Mouse (Mus musculus) kidney, postnatal 25 days (tissue): ENCODE data around the gene Stx17.

Source experiments
- DNase-seq, 2 experiments: peaks; one replicate each; pipeline ENCODE4 v3.0.0; 2021; ENCODE audit warnings: mixed read lengths in 2 of 2

Gene Stx17

DNA sequence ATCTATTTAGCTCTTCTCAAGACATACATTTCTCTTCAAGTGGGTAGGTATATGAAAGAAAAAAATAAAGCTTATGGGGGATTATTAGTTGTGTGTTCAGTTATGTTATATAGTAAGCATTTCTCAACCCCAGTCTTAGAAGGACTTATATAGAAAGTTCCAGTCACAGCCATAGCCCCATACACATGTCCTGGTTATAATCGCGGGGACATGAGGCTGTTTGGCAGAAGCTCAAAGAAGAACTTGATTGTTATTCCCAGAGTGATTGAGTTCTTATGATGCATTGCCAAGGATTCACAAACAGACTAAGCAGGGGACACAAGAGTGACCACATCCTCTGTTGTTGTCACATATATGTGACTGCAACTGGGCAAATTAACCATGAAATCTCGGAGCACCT lies 51.0 kb downstream of the Stx17 start:
- no peak for DNase-seq

DNA sequence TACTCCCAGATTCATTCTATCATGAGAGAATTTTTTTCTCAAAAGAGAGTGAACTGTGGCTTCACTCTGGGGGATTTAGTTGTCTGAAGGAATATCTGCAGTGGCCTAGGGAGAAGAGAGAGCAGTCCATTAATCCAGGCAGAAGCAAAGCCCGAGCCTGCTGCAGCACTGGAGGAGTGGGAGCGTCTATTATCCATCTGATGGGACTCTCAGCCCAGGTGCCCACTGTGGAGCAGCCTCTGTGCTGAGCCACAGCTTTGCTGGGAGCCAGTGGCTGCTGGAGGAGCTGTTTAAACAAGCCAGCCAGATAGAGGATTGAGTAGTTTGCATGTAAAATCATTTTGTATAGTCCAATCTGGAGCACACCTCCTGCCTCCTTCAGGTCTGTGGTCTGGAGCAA lies 56.2 kb downstream of the Stx17 start:
- no peak for DNase-seq

DNA sequence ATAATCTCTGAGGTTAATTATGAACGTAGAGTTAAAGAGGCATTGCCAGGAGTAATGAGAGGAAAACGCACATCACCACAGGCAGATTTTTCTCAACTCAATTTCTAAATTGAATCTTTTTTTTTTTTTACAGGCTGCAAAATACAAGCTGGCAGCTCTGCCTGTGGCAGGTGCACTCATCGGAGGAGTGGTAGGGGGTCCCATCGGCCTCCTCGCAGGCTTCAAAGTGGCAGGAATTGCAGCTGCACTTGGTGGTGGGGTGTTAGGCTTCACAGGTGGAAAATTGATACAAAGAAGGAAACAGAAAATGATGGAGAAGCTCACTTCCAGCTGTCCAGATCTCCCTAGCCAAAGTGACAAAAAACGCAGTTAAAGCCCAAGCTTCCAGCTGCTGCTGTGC lies 56.7 kb downstream of the Stx17 start:
- no peak for DNase-seq

DNA sequence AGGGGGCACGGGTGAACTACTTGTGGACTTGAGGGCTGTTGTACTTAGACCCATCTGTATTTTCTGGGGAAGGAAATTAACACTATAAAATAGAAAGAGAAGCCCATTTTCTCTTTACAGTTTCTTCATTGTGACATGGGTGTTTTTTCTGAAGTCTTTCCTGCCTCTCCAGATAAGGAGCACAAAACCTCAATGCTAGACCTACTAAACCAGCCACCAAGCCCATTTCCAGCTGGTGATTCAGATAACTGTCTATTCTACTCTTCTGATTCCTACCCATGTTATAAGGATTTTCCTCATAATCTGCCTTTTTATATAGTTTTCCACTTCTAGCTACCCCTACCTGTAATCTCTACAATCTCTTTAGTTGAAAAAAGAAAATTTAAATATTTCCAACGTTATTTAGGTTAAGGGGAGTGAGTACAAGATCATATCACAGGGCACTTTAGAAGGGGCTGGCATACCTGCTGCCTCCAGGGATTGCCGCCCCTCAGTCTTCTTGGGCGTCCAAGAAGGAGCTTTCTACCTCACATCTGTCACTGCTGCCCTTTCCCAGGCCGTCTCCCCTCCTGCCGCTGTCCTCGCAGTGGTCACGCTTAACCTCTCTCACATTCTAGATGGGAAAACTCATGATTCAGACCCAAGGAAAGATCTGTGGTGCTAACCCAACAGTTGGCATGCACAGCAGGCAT lies 57.5 kb downstream of the Stx17 start:
- DNase-seq = no peak

DNA sequence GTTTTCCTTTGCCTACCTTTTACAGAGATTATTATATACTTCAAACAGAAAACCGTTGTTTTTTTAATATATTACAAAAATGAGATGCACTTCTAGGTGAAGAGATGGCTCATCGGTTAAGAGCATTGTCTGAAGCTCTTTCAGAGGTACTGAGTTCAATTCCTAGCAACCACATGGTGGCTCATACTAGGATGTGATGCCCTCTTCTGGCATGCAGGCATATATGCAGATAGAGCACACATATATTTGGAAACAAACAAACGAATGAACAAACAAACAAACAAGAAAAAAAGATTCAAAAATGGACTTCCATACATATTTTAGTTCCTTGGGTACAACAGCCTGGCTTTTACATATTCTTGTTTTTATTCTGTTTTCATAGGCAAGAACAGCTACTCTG lies 73.2 kb downstream of the Stx17 start:
- no peak for DNase-seq

DNA sequence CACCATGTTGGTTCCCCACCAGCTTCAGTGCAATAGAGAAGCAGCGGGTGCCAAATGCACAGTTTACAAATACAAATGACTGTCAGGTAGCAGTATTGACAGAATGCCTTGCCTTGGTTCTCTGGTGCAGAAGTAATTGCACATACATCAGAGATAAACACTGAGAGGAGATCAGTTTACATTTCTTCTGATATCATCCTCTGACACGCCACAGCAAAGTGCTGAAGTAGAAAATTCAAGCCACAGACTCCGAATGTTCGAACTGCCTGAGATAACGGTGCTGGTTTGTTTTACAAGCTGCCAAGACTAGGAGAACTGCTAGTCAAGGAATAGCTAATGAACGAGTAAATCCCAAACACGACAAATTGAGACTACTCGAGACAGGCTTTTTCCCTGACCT lies 73.7 kb downstream of the Stx17 start:
- DNase-seq = no peak

DNA sequence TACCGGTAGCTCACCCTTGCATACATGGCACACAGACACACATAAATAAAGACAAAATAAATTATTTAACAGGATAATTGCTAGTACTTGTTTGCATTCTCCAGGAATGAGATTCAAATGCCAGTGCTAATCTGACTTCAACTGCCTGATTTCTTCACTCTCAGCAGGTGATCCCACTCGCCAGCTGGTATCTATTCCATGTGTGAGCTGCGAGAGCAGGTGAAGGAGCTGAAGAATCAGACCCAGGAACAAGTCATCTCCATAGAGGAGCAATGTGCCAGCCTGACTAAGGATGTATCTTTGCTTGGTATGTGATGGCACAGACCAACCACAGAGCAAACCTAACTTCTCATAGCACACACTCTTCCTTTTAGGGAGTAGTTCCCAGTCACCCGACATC lies 78.8 kb downstream of the Stx17 start:
- DNase-seq = no peak

DNA sequence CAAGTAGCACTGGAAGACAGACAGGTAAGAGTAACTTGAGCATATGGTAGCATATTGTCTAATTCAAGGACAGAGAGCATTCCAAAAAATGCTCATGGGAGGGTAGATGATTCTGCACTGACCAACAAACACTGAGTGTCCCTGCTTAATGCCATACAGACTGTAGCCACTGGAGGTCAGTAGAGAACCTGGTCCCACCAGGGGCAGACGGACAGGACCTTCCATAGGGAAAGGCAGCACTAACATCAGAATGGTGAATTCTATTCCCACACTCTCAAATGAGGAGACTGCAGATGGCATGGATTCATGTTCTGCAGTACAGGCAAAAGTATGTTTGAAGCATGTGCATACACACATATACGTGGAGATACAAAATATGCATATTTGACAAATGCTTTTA lies 100.5 kb downstream of the Stx17 start:
- peak; percentile 63 to 84 for DNase-seq

DNA sequence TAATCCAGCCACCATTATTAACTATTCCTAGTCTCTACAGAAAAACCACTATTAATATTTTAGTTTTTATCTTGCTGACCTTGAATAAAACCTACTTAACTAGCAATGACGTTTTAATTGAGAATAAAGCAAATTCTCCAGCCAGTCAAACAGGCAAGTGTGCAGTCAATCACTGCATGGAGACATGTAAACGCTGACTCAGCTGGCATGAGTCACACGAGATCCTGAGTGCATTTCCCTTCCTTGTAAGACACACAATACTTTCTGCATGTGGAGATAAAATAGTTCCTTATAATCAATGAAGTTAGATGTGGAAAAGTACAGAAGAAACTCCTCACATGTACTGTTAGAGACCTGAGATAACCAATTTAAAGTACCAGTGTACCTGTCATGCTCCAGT lies 100.9 kb downstream of the Stx17 start:
- no peak for DNase-seq

DNA sequence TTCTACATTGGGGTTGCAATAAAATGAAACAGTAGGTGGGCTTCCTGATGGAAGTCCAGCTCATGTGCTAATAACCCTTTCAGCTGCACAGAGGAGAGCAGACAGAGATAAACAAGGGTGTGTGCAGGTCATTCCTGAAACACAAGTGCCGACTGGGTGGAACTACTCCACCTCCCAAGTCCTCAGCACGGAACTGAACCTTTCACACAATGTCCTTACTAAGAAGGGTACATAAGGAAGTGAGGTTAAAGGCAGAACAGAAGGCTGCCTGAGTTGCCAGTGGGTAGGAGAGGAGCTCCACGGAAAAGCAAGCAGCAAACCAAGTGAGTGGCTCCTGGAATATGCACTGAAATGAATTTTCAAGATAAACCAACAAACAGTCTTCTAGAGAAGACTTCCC lies 102.1 kb downstream of the Stx17 start:
- DNase-seq = no peak
